Mouse (Mus musculus): ENCODE results near the gene 2210408I21Rik.

DNA sequence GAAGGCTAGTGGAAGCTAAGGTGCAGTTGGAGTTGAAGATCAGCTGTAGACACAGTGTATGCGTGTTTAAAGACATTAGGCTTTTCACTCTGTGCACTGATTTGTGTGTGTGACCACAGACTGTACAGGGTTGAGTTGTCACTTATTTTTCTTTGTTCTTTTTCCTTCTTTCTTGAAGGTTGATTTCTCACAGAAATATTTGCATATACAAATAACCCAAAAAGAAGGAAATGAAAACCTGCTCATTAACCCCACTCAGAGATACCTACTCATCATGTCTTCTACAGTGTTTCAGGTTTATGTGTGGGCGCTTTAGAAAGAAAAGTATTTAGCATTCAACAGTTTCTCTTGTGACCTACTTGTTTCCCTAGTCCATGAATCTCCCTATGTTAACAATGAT is 5.5 kb downstream of the 2210408I21Rik start:
- TF ChIP-seq CTCF (IDR thresholded peaks at IDR 0.05): no peak
- no peak for TF ChIP-seq EP300 (IDR thresholded peaks at IDR 0.05; ENCODE audit: insufficient read depth, low read depth, low read length)

All from heart, adult 2 months (tissue).